Mouse (Mus musculus): ENCODE data around the gene Neurog3.

The Neurog3 gene

DNA sequence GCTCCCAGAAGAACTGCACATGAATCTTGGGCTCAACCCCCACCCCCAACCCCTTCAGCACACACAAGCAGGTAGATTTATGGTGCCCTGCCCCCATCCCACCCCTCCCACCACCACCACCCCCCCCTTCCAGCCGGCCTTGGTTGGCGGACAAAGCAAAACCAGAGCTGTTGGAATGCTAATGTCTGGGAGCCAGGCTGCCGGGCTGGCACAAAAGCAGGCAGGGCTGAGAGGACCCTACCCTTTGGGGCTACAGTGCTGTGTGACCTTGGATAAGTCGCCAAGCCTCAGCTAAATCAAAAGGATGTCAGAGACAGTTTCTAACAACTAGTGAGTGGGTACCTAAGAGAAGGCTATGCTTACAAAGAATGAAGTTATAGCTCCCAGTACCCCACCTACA, 4.3 kb downstream of the Neurog3 start:
- DNase-seq (ENCODE audit: low read depth, low spot score) = no peak

GRCm38 (mm10) chr10:62138040-62138439, 5.2 kb downstream of the Neurog3 start:
- peak; percentile 48 for DNase-seq (ENCODE audit: low read depth, low spot score)

DNA sequence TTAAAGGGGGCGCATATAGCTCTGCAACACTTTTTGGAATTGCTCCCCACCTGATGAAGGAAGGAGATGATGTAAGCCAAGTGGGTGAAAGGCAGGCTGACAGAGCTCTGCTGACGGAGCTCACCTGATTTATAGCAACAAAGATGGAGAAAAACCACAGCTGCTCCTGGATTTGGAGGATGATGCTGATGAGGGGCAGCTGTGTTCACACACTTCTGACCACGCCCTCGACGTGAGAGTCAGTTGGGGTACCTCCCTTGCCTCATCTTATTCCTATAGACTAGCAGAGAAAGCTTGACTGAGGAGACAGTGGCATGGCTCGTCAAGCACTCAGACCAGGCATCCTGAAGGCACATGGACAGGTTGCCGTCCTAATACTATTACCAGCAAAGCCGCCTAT, 10.9 kb downstream of the Neurog3 start, which contains the start of gene Fam241b:
Gene Fam241b, minus strand, starts transcription at position 101 of the 400 bp plus-strand sequence.
- no peak for DNase-seq (ENCODE audit: low read depth, low spot score)

DNA sequence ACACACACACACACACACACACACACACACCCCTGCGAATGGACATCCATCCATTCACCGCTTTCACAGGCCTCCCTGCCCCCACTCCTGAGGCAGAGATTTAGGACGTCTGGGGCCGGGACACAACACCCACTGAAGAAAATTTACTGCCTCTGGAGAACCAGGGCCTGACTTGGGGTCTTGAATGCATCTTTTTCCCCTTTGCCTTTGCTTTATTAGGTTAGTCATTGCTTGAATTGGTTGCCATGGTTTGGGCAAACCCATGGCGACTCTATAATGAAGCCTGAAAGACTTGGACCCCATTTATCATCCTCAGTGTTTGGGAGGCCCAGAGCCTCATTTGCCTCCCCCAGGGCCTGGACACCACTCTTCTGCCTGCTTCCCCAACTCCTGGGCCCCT, 13.1 kb downstream of the Neurog3 start:
- no peak for DNase-seq (ENCODE audit: low read depth, low spot score)

GRCm38 (mm10) chr10:62147466-62148248, 14.8 kb downstream of the Neurog3 start:
- no peak for DNase-seq (ENCODE audit: low read depth, low spot score)

GRCm38 (mm10) chr10:62149929-62150328, 17.0 kb downstream of the Neurog3 start:
- no peak for DNase-seq (ENCODE audit: low read depth, low spot score)

GRCm38 (mm10) chr10:62162410-62162809, 29.5 kb downstream of the Neurog3 start:
- no peak for DNase-seq (ENCODE audit: low read depth, low spot score)

DNA sequence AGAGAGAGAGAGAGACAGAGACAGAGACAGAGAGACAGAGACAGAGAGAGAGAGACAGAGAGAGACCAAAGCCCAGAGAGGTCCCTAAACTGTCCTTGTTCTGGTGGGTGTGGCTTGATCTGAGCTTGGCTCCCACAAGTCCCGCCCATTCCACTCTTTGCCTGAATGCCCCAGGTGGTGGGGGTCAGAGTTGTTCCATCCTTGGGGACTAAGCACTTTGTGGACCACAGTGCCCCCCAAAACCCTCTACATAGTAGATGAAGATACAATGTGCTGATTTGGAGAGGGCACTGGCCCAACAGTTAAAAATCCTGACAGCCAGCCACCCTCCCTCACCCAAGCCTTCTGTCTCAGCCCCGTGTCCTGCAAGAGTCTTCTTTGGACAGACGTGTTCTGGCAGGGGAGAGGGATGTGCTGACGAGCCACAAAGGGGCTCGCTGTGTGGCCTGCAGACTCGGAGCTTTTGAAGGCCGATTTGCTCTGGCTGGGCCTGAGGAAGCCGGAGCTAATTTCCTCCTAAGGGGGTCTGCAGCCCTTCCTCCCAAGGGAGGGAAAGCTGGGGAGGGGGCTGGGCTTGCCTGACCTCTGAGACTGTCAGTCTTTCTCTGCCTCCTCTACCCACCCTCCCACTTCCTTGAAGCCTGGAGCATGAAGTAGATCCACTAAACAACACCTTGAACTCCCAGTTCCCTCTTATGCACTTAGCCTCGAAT, 40.1 kb downstream of the Neurog3 start:
- DNase-seq (ENCODE audit: low read depth, low spot score) = no peak

- no peak for DNase-seq (ENCODE audit: low read depth, low spot score)
Observed at GRCm38 (mm10) chr10:62173941-62174448, 41.1 kb downstream of the Neurog3 start.

DNA sequence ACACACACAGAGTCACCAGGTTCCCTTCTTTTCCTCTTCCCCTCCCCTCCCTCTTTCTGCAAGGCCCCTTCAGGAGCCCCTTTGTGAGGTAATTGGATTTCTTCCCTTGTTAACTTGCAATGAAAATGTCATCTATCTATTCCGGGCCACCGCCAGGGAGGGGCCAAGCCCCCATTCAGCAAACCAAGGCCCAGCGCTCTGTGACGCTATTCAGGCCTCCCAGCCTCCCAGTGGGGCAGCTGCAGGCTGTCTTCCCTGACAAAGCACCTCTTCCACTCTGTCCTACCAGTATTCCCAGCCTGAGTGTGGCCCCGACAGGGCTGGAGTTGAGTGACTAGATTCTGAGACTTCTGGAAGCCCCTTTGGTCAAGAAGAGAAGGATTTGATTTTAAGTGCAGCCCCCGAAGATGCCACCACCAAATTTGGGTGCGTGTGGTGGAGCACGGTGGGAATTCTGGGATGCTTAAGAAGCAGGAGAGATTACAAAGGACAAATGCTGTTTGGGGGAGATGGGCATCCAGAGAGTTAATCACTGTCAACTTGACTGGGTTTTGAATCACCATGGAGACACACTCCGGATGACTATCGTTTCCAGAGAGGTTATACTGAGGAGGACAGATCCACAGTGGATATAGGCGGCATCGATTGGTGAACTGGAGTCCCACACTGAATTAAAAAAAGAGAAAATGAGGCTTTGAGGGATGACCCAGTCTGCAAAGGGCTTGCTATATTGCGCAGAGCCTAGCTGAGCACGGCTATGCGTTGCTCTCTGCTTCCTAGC, 41.8 kb downstream of the Neurog3 start:
- no peak for DNase-seq (ENCODE audit: low read depth, low spot score)

DNA sequence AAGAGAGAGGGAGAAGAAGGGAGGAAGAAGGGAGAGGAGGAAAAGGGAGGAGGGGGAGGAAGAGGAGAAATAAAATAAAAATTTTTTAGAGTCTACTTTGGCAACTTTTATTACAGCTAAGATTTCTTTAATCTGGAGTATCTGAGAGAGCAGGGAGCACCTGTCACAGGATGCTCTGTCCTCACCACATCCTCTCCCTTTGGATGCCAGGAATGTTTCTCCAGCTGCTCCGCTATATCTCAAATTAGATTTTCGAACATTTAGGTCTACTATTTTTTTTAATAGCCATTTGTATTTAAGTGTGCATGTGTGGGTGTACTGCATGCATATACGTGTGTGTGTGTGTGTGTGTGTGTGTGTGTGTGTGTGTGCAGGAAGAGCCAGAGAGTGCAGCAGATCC, 47.1 kb downstream of the Neurog3 start:
- no peak for DNase-seq (ENCODE audit: low read depth, low spot score)

DNA sequence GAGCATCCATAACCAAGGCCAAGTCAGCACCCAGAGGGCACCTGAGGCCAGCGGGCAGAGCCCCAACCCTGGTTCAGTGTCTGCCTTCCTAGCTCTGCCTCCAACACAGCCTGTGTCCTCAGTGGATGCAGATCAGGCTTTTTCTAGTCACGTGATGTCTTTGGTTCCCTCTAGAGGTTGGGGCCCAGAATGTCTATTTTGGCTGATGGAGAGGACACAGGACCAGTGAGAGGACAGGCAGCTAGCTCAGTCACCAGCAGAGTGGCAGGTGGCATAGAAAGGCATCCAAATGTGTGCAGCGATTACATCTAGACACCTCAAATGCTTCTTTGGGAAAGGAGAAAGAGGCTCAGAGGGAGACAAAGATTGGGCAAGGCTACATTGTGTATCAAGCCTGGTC, 48.8 kb downstream of the Neurog3 start:
- no peak for DNase-seq (ENCODE audit: low read depth, low spot score)

DNA sequence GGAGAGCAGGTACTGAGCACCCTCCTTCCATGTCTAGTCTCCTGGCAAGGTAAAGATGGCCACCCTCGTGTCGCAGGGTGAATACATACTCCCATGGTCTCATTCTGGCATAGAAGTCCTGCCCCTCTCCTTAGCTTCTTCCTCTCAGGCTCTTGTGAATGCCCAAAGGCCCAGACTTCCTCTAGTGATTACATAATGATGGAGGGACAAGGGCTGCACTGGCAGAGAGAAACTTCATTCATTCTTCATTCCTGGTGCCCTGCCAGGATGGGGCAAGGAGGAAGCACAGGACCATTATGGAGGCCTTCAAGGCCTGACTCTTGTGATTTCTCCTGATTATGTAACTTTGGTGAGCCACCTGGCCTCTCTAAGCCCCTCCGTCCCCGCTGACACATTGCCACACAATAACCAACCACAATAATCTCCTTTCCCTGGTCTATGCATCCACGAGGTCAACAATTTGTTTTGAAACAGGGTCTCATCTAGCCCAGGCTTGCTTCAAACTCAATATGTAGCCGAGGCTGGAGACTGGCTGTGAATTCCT, 49.7 kb downstream of the Neurog3 start:
- DNase-seq (ENCODE audit: low read depth, low spot score) = no peak

DNA sequence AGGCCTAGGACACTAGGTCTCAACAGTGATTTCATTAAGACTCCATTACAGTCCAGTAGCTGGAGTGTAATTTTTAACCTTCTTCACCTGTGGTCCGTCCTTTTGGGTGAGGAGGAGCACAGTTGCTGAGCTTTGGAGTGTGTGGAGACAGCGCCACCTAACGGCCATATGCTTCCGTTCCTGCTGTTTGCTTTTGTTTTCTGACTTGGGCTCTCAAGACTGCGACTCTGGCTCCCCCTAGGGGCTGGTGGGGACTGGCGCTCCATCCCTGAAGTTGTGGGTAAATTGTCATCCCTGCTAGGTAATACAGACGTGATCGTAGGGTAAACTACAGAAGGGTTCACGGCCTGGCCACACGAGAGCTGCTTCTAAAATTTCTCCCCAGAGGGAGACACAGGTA, 50.2 kb downstream of the Neurog3 start:
- DNase-seq (ENCODE audit: low read depth, low spot score) = peak; percentile 97
